ENCODE assay signal across 10 mouse cellular contexts in genomic region chr17:6948769-6949228, GRCm38 (mm10). TPM values are rescaled to one million over a fixed set of nuclear protein-coding genes. Genes with fewer than 3 reads are reported as not detected.
DNase-seq lines count a peak whose midpoint lies in the region; ATAC-seq and TF ChIP-seq lines count a peak whose summit lies in the region.
"Not testable (repeated sequence)": the region's sequence is repeated elsewhere in the genome, so short reads cannot be mapped to it uniquely, and the experiment has no call there.
"Had no signal": no experiment of that assay in that cellular context is flagged by ENCODE, and none has a peak within 500 bp of the region (broad histone marks: within the 10 kb centered on the region; RNA-seq: fewer than 3 reads in every experiment).

No protein-coding gene starts in this region.

- TF ChIP-seq EP300 in heart, adult 2 months (IDR thresholded peaks at IDR 0.05; ENCODE audit: insufficient read depth, low read depth, low read length): not testable (repeated sequence)

- H3K36me3 ChIP-seq in embryonic facial prominence, embryonic 14.5 days (ENCODE audit: control insufficient read depth, insufficient read depth, low read length); heart, adult 2 months (ENCODE audit: control insufficient read depth, insufficient read depth, low read length); hindbrain, embryonic 16.5 days (ENCODE audit: control insufficient read depth, insufficient read depth, low read length); limb, embryonic 10.5 days; lung, embryonic 15.5 days; thymus, adult 2 months (ENCODE audit: control insufficient read depth, insufficient read depth, low read length): not testable (repeated sequence)

- peak; percentile 33 for DNase-seq in MEL-GATA-1-ER (ENCODE audit: extremely low read depth, low read depth)
- DNase-seq in embryonic facial prominence, embryonic 14.5 days (ENCODE audit: low spot score); heart, adult 2 months; limb, embryonic 10.5 days (ENCODE audit: low spot score); thymus, adult 2 months: not testable (repeated sequence)
- DNase-seq in naive thymus-derived CD4-positive, alpha-beta T cell, adult 2 months (ENCODE audit: low read depth): peak; percentile 47

- H3K4me1 ChIP-seq in embryonic facial prominence, embryonic 14.5 days (ENCODE audit: control insufficient read depth, insufficient read depth, low read length); heart, adult 2 months (ENCODE audit: control insufficient read depth, insufficient read depth, low read length); hindbrain, embryonic 16.5 days (ENCODE audit: control insufficient read depth, insufficient read depth, low read depth, low read length); limb, embryonic 10.5 days; lung, embryonic 15.5 days; thymus, adult 2 months (replicated peaks; ENCODE audit: control insufficient read depth, insufficient read depth, low read length): not testable (repeated sequence)

- not testable (repeated sequence) for H3K79me2 ChIP-seq in heart, adult 2 months (replicated peaks; ENCODE audit: control insufficient read depth, insufficient read depth, low read length)

- 10% methylated on average over 9 of the region's 9 CpGs for WGBS in embryonic facial prominence, embryonic 14.5 days
- 8% methylated on average over 9 of the region's 9 CpGs for WGBS in heart, adult 2 months
- 16% methylated on average over 9 of the region's 9 CpGs for WGBS in hindbrain, embryonic 16.5 days
- WGBS in limb, embryonic 10.5 days: 14% methylated on average over 9 of the region's 9 CpGs
- 11% methylated on average over 9 of the region's 9 CpGs for WGBS in lung, embryonic 15.5 days
- WGBS in thymus, adult 2 months: 6% methylated on average over 9 of the region's 9 CpGs

- peak overlapping the region; percentile 77 for H3K27ac ChIP-seq in embryonic facial prominence, embryonic 14.5 days (replicated peaks; ENCODE audit: low read depth, low read length)
- H3K27ac ChIP-seq in heart, adult 2 months: peak overlapping the region; percentile 91
- H3K27ac ChIP-seq in hindbrain, embryonic 16.5 days (ENCODE audit: low read depth, low read length): peak overlapping the region; percentile 83
- peak overlapping the region; percentile 85 for H3K27ac ChIP-seq in limb, embryonic 10.5 days
- peak overlapping the region; percentile 91 for H3K27ac ChIP-seq in lung, embryonic 15.5 days
- not testable (repeated sequence) for H3K27ac ChIP-seq in thymus, adult 2 months (ENCODE audit: control insufficient read depth, insufficient read depth, low read length)

- H3K9me3 ChIP-seq in embryonic facial prominence, embryonic 14.5 days (ENCODE audit: control insufficient read depth, low read length); hindbrain, embryonic 16.5 days (ENCODE audit: control insufficient read depth, low read length); limb, embryonic 10.5 days (replicated peaks); lung, embryonic 15.5 days: not testable (repeated sequence)

- peak overlapping the region; percentile 51 for H3K4me3 ChIP-seq in embryonic facial prominence, embryonic 14.5 days (ENCODE audit: low read depth, low read length)
- peak overlapping the region; percentile 76 for H3K4me3 ChIP-seq in heart, adult 2 months
- peak overlapping the region; percentile 56 for H3K4me3 ChIP-seq in hindbrain, embryonic 16.5 days (ENCODE audit: low read length)
- H3K4me3 ChIP-seq in limb, embryonic 10.5 days: peak overlapping the region; percentile 57
- H3K4me3 ChIP-seq in lung, embryonic 15.5 days: peak overlapping the region; percentile 59
- H3K4me3 ChIP-seq in thymus, adult 2 months (ENCODE audit: control insufficient read depth, insufficient read depth, low read length): peak overlapping the region; percentile 82

- H3K9ac ChIP-seq in embryonic facial prominence, embryonic 14.5 days (ENCODE audit: low read depth, low read length): peak overlapping the region; percentile 60
- H3K9ac ChIP-seq in heart, adult 2 months (ENCODE audit: low read depth, low read length): peak overlapping the region; percentile 84; the same call in 1 of the 2 replicates
- peak overlapping the region; percentile 72 for H3K9ac ChIP-seq in hindbrain, embryonic 16.5 days (ENCODE audit: low read depth, low read length)
- peak overlapping the region; percentile 47 for H3K9ac ChIP-seq in lung, embryonic 15.5 days

- peak; percentile 19; the same call in 1 of the 2 replicates for ATAC-seq in embryonic facial prominence, embryonic 14.5 days (ENCODE audit: low read depth)
- ATAC-seq in hindbrain, embryonic 16.5 days: not testable (repeated sequence)
- peak; percentile 24; the same call in 1 of the 2 replicates for ATAC-seq in lung, embryonic 15.5 days (ENCODE audit: borderline replicate concordance, extremely low read depth, low FRiP score, low TSS enrichment)

- intact Hi-C loops in heart, adult 2 months (cut with DNase I): not testable (repeated sequence)

- H3K27me3 ChIP-seq in embryonic facial prominence, embryonic 14.5 days (replicated peaks; ENCODE audit: control insufficient read depth, insufficient read depth, low read length); heart, adult 2 months (ENCODE audit: control insufficient read depth, insufficient read depth, low read length); hindbrain, embryonic 16.5 days (replicated peaks; ENCODE audit: control insufficient read depth, insufficient read depth, low read length); limb, embryonic 10.5 days (ENCODE audit: low read depth, poor library complexity, severe bottlenecking); lung, embryonic 15.5 days; thymus, adult 2 months (ENCODE audit: control insufficient read depth, insufficient read depth, low read length): not testable (repeated sequence)

- not testable (repeated sequence) for TF ChIP-seq POLR2A in heart, adult 2 months (IDR thresholded peaks at IDR 0.05; ENCODE audit: insufficient read depth, low read depth, low read length); thymus, adult 2 months (IDR thresholded peaks at IDR 0.05; ENCODE audit: control insufficient read depth, extremely low read depth, insufficient read depth, low read length, poor library complexity)

- H3K4me2 ChIP-seq in embryonic facial prominence, embryonic 14.5 days (ENCODE audit: low read depth, low read length): peak overlapping the region; percentile 57
- H3K4me2 ChIP-seq in hindbrain, embryonic 16.5 days (ENCODE audit: low read length): peak overlapping the region; percentile 62
- peak overlapping the region; percentile 66 for H3K4me2 ChIP-seq in lung, embryonic 15.5 days

- not testable (repeated sequence) for TF ChIP-seq CTCF in heart, adult 2 months (IDR thresholded peaks at IDR 0.05); thymus, adult 2 months (IDR thresholded peaks at IDR 0.05; ENCODE audit: borderline replicate concordance, control insufficient read depth, extremely low read depth, insufficient read depth, low read length, poor library complexity)

RNA-seq across cellular contexts. Expression of gene Rsph3b, which starts 0.3 kb away (rescaled TPM):
- polyA plus RNA-seq in embryonic facial prominence, embryonic 14.5 days (2014; fragmentation: Nextera tagmentation; extraction: Ambion mirVana): 43.2 and 44.6 TPM in 2 replicates
- total RNA-seq in heart, adult 2 months (2021): 10 to 100 TPM; 47.1 to 56.9 TPM
- 38.0 and 39.5 TPM in 2 replicates for polyA plus RNA-seq in heart, adult 2 months (2012; rRNA removed)
- 61.3 and 63.2 TPM in 2 replicates for polyA plus RNA-seq in hindbrain, embryonic 16.5 days (2015; fragmentation: Nextera tagmentation; extraction: Ambion mirVana)
- polyA plus RNA-seq in limb, embryonic 10.5 days (2016; fragmentation: Nextera tagmentation; extraction: Ambion mirVana): 23.8 and 32.1 TPM in 2 replicates
- 40.7 and 43.5 TPM in 2 replicates for polyA plus RNA-seq in lung, embryonic 15.5 days (2015; fragmentation: Nextera tagmentation; extraction: Ambion mirVana)
- 19.4 and 20.3 TPM in 2 replicates for polyA plus RNA-seq in thymus, adult 2 months (2012; rRNA removed)

RNA-seq across cellular contexts. Expression of gene Tagap1, which starts 12.2 kb away (rescaled TPM):
- polyA plus RNA-seq in embryonic facial prominence, embryonic 14.5 days (2014; fragmentation: Nextera tagmentation; extraction: Ambion mirVana): 45.9 and 48.1 TPM in 2 replicates
- total RNA-seq in heart, adult 2 months (2021): 1 to 10 TPM; 8.1 to 8.6 TPM
- 10.2 and 13.9 TPM in 2 replicates for polyA plus RNA-seq in heart, adult 2 months (2012; rRNA removed)
- 50.3 and 51.4 TPM in 2 replicates for polyA plus RNA-seq in hindbrain, embryonic 16.5 days (2015; fragmentation: Nextera tagmentation; extraction: Ambion mirVana)
- polyA plus RNA-seq in limb, embryonic 10.5 days (2016; fragmentation: Nextera tagmentation; extraction: Ambion mirVana): 54.8 and 59.2 TPM in 2 replicates
- 49.3 and 54.2 TPM in 2 replicates for polyA plus RNA-seq in lung, embryonic 15.5 days (2015; fragmentation: Nextera tagmentation; extraction: Ambion mirVana)
- 68.6 and 78.0 TPM in 2 replicates for polyA plus RNA-seq in thymus, adult 2 months (2012; rRNA removed)

RNA-seq across cellular contexts. Expression of gene Rnaset2b, which starts 21.6 kb away (rescaled TPM):
- polyA plus RNA-seq in embryonic facial prominence, embryonic 14.5 days (2014; fragmentation: Nextera tagmentation; extraction: Ambion mirVana): 183 and 184 TPM in 2 replicates
- total RNA-seq in heart, adult 2 months (2021): 100 to 1,000 TPM; 163 to 196 TPM
- polyA plus RNA-seq in heart, adult 2 months (2012; rRNA removed): 166 and 246 TPM in 2 replicates
- polyA plus RNA-seq in hindbrain, embryonic 16.5 days (2015; fragmentation: Nextera tagmentation; extraction: Ambion mirVana): 121 and 138 TPM in 2 replicates
- 175 and 183 TPM in 2 replicates for polyA plus RNA-seq in limb, embryonic 10.5 days (2016; fragmentation: Nextera tagmentation; extraction: Ambion mirVana)
- 272 and 279 TPM in 2 replicates for polyA plus RNA-seq in lung, embryonic 15.5 days (2015; fragmentation: Nextera tagmentation; extraction: Ambion mirVana)
- polyA plus RNA-seq in thymus, adult 2 months (2012; rRNA removed): 130 and 196 TPM in 2 replicates

RNA-seq across cellular contexts. Expression of gene Gm49721, which starts 29.9 kb away (rescaled TPM):
- polyA plus RNA-seq in embryonic facial prominence, embryonic 14.5 days (2014; fragmentation: Nextera tagmentation; extraction: Ambion mirVana): 0.10 and 0.37 TPM in 2 replicates
- total RNA-seq in heart, adult 2 months (2021): not detected
- polyA plus RNA-seq in heart, adult 2 months (2012; rRNA removed): not detected in 2 replicates
- polyA plus RNA-seq in hindbrain, embryonic 16.5 days (2015; fragmentation: Nextera tagmentation; extraction: Ambion mirVana): 0.35 and 0.62 TPM in 2 replicates
- 0.30 and 0.45 TPM in 2 replicates for polyA plus RNA-seq in limb, embryonic 10.5 days (2016; fragmentation: Nextera tagmentation; extraction: Ambion mirVana)
- 0.24 TPM in 1 of 2 replicates, not detected in the other for polyA plus RNA-seq in lung, embryonic 15.5 days (2015; fragmentation: Nextera tagmentation; extraction: Ambion mirVana)
- 9.6 and 9.8 TPM in 2 replicates for polyA plus RNA-seq in thymus, adult 2 months (2012; rRNA removed)
- total RNA-seq: adrenal gland, adult 18-20 months; gastrocnemius, postnatal 36 days had no signal
